Mouse (Mus musculus): ENCODE measurements around the gene Hoxb5. TPM values are rescaled to one million over a fixed set of nuclear protein-coding genes. Genes with fewer than 3 reads are reported as not detected.

The Hoxb5 gene
- polyA plus RNA-seq, 3 experiments from 2014 or later, result not detected

DNA sequence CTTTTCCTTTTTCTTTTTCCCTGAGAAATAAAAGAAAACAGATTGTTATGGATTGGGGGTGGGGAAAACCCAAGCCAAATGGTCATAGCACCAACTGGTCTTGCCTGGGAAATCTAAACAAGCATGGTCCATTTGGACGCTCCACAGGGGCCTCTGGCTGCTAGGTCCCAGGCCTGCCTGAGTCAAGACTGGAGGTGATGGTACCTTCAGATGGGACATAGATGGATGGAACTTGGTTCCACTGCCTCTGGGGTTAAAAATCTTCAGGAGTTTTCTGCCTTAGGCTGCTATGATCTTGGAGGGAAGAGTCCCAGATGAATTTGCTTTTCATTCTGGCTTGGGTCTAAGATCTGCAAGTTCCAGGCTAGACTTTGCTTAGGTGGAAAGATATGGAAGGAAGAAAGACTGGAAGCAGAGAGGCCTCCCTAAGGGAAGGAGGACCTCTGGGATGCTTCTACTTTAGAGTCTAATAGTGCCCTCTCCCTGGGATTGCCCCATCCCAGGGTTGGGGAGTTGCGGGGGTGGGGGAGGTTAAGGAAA is 40.1 kb downstream of the Hoxb5 start:
- no peak for ATAC-seq

DNA sequence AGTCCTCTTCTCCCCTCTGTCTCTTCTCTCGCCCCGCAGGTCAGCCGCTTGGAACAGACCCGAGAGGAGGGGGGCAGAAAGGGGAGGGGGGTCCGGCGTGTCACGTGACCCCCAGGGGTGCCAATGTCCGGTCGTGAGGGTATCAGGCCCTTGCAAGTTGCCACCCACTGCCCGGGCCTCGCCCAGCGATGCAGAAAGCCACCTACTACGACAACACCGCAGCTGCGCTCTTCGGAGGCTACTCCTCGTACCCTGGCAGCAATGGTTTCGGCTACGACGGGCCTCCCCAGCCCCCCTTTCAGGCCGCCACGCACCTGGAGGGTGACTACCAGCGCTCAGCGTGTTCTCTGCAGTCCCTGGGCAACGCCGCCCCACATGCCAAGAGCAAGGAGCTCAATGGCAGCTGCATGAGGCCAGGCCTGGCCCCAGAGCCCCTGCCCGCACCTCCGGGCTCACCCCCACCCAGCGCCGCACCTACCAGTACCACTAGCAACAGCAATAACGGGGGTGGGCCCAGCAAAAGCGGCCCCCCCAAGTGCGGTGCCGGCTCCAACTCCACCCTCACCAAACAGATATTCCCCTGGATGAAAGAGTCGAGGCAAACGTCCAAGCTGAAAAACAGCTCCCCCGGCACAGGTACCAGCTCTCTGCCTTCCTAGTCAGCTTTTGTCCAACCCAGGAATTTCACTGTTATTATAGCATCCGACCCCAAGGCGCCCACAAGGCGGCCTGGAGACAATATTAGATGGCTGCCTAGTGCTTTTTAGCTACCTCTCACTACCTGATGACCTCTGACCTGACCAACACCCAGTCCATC is 41.1 kb downstream of the Hoxb5 start:
- ATAC-seq, result no peak

DNA sequence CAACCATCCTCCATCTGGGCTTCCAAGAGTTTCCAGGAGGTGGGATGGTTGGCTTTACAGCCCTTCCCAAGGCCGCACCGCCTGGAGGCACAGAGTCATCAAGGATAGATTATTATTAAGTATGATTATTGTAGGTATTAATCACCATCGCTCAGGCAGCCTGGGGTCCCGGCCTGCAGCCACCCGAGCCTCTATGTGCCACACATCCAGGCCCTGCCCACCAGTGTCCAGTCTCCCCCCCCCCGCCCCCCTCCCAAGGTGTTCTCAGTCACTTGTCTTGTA is 41.7 kb downstream of the Hoxb5 start:
- no peak for ATAC-seq

GRCm38 (mm10) chr11:96345220-96345892 is 42.2 kb downstream of the Hoxb5 start:
- ATAC-seq, result no peak

DNA sequence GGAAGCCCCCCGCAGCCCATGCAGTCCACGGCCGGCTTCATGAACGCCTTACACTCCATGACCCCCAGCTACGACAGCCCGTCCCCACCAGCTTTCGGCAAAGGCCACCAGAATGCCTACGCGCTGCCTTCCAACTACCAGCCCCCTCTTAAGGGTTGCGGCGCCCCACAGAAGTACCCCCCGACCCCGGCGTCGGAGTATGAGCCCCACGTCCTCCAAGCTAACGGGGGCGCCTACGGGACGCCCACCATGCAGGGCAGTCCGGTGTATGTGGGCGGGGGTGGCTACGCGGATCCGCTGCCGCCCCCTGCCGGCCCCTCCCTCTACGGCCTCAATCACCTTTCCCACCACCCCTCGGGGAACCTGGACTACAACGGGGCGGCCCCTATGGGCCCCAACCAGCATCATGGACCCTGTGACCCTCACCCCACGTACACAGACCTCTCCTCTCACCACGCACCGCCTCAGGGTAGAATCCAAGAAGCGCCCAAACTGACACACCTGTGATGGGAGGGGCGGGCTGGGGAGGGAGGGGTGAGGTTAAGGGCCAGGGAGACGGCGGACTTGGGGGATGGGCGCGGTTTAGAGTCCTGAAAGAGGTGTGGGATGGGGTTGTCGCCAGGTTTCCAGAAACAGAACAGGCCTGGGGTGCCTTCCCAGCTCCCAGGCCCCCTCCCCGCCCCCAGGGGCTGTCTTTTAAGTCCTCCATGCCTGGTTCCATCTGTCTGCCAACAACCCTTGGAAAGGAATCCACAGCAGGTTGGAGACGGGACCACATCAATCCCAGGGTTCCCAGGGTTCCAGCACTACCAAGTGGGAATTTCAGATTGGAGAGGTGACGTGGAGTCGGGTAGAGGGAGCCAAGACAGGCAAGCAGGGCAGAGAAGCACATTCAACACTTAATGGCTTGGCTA is 43.0 kb downstream of the Hoxb5 start:
- ATAC-seq, result no peak

- ATAC-seq, result no peak
Observed at GRCm38 (mm10) chr11:96346916-96347520, 43.9 kb downstream of the Hoxb5 start.

DNA sequence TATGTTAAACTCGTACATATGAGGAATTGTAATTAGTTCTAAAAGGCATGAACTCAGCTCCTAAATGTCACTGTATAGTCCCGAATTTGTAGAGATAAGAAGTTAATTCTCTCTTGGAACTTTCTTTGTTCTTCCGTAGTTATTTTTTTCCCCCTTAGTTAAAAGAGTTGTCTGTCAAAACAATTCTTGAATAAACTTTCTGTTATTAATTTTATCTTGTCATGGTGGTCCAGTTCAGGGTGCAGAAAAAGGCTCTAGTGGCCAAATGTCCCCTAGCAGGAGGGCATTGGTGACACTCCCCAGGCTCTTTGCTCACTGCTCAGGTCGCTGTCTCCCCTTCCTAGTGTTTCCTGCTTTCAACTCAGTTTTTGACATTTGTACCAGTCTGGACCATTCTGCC is 44.6 kb downstream of the Hoxb5 start:
- ATAC-seq, result no peak

- no peak for ATAC-seq
Observed at GRCm38 (mm10) chr11:96348141-96348928, 45.2 kb downstream of the Hoxb5 start.

DNA sequence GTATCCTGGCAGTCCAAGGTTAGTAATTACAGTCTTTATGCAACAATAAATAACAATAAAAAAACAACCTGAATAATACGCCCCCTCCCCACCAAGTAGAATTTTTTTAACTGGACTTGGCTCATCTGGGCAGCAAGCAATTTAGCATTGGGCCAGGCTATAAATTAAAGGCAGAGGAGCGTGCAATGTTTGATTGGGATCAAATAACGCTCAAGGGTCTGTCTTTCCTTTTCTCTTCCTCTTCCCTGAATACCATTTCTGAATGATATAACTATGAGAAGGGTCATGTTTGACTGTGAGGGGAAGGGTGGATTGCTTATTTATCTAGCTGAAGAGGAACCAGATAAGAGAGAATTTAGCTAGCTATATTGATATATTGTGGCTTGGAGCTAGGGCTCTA is 45.9 kb downstream of the Hoxb5 start:
- no peak for ATAC-seq

GRCm38 (mm10) chr11:96349491-96350340 is 46.6 kb downstream of the Hoxb5 start:
- no peak for ATAC-seq

DNA sequence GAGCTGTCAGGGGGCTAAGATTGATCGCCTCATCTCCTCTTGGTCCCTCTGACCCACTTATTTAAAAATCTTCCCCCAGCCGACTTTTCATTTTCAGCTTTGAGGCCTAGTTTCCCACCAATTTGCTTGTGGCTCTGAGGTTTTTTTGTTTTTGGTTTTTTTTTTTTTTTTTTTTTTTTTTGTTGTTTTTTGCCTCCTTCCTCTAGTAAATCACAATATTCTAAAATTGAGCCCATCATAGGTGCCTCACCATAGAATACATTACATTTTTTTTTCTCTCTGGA is 47.1 kb downstream of the Hoxb5 start, which contains the start of gene Hoxb2:
Gene Hoxb2, plus strand, starts transcription at position 185 of the 284 bp plus-strand sequence.
- no peak for ATAC-seq

DNA sequence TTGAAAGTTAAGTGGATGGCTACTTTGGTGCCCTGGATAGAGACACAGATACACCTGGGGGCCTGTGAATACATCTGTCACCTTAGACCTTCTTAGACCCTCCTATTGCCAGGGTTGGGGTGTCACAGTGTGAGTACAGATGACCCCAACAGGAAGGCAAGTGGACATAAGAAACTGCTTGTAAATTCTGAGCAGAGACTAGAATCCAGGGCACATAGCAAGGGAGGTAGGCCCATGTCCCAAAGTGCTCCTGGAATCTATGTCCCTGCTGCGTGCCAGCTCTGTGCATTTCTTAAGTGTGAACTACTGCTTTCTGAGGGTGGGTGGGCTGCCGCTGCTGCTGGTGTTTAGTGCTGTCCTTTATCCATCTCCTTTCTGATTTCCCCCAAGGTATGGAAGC is 47.7 kb downstream of the Hoxb5 start:
- no peak for ATAC-seq

GRCm38 (mm10) chr11:96351312-96351711 is 48.2 kb downstream of the Hoxb5 start:
- ATAC-seq, result no peak

GRCm38 (mm10) chr11:96351831-96352230 is 48.7 kb downstream of the Hoxb5 start:
- ATAC-seq, result no peak

- no peak for ATAC-seq
Observed at GRCm38 (mm10) chr11:96352691-96353521, 49.8 kb downstream of the Hoxb5 start.

DNA sequence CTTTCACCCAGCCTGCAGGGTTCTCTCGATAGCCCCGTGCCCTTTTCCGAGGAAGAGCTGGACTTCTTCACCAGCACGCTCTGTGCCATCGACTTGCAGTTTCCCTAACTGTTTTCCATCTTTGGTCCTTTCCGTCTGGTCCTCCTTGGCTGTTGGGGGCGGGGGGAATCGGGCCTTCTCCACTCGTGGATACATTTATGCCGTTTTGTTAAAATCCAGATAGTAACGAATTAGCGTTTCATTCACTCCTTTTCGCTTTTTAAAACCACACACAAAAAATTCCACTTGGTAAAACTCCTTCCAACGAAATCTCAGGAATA is 50.3 kb downstream of the Hoxb5 start:
- no peak for ATAC-seq

GRCm38 (mm10) chr11:96353939-96354338 is 50.8 kb downstream of the Hoxb5 start:
- no peak for ATAC-seq

GRCm38 (mm10) chr11:96354376-96354775 is 51.2 kb downstream of the Hoxb5 start:
- no peak for ATAC-seq

DNA sequence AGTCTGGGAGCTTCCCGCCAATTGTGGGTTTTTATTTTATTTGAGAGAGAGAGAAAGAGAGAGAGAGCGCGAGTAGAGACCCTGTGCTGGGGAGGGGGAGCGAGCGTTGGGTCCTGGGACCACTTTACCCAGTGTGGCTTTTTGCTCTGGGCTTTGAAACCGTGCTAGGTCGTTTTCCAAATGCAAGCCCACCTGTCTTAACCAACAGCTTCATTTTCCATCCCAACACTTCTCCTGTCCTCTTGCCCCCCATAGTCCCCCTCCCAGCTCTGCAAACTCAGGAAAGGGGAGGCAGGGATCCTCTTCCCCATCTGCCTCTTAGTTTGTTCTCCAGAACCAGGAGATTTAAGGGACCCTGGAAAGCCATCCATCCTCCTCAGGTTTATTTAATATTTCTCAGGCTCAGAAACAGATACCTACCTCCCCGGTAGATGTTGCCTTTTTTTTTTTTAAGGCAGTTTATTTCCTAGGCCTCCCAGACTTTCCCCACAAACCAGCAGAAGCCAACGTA is 51.7 kb downstream of the Hoxb5 start:
- no peak for ATAC-seq

Data from inflammation-experienced regulatory T-cells, adult 6 months (primary cell).